Comparison of ENCODE assay signal across 15 mouse cellular contexts in genomic region chr12:101077955-101078354, GRCm38 (mm10).
"Had no signal": no experiment of that assay in that cellular context is flagged by ENCODE, and none has a peak within 500 bp of the region (broad histone marks: within the 10 kb centered on the region; RNA-seq: fewer than 3 reads in every experiment).

No protein-coding gene starts in this region.

- H3K27me3 ChIP-seq: limb, embryonic 12.5 days; lung, embryonic 15.5 days; midbrain, embryonic 15.5 days; neural tube, embryonic 12.5 days had no signal

- DNase-seq: kidney, adult 18-20 months; kidney, postnatal 10 days; kidney, postnatal 4 days; lung, postnatal 14 days; thymus, adult 18-20 months; thymus, postnatal 14 days had no signal

- H3K9me3 ChIP-seq: limb, embryonic 12.5 days; lung, embryonic 15.5 days; midbrain, embryonic 10.5 days; midbrain, embryonic 15.5 days; neural tube, embryonic 12.5 days had no signal

- H3K36me3 ChIP-seq: midbrain, embryonic 15.5 days had no signal

- H3K4me2 ChIP-seq: limb, embryonic 12.5 days; lung, embryonic 15.5 days; midbrain, embryonic 15.5 days; neural tube, embryonic 12.5 days had no signal

- ATAC-seq: midbrain, embryonic 15.5 days had no signal

- H3K27ac ChIP-seq: layer of hippocampus, adult 2 months; limb, embryonic 12.5 days; liver, embryonic 14.5 days; lung, embryonic 15.5 days; macrophage; midbrain, embryonic 10.5 days; midbrain, embryonic 15.5 days; neural tube, embryonic 12.5 days; stomach, postnatal 0 days had no signal

- H3K4me3 ChIP-seq: layer of hippocampus, adult 2 months; limb, embryonic 12.5 days; lung, embryonic 15.5 days; midbrain, embryonic 10.5 days; midbrain, embryonic 15.5 days; neural tube, embryonic 12.5 days had no signal

- H3K9ac ChIP-seq: limb, embryonic 12.5 days; liver, embryonic 14.5 days; lung, embryonic 15.5 days; midbrain, embryonic 15.5 days; neural tube, embryonic 12.5 days had no signal
